Mouse (Mus musculus): ENCODE measurements around the gene Fabp3. TPM values are rescaled to one million over a fixed set of nuclear protein-coding genes. Genes with fewer than 3 reads are reported as not detected.

Gene Fabp3
- 13.1 and 28.9 TPM in 2 replicates for polyA plus RNA-seq (2012; rRNA removed)

DNA sequence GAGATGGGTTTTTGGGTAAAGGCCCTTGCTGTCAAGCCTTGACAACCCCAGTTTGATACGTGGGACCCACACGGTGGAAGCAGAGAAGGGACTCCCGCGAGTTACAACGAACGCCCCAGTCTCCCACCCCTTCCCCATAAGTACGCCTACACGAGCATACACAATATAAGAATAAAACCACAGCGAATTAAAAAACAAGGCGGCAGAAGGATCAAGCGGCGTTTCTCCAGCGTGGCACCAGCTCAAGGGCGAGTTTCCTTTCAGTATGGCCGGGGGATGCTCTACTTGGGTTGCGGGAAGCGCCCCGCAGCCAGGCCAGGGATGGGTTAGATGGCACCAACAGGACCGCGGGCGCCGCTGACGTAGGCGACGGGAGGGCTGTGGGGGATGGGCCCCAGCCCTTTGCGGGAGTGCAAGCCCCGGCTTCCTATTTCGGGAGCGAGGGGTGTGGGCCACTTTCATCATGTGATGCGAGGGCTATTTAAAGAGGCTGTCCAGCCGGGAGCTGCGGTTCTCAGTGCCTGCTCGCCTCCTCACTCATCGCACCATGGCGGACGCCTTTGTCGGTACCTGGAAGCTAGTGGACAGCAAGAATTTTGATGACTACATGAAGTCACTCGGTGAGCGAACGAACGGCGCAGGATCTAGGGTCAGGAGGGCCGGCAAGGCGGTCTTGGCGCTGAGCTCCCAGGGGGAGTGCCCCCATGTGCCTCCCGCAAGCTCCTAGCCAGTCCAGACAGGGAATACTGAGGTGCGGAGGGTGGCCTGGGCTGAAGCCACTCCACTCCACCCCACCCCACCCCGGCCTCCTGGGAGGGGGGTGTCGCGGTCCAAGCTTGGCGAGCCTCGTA lies at the start of gene Fabp3, which contains the start of gene Gm10570:
Gene Fabp3, plus strand, starts transcription at position 365 of the 851 bp plus-strand sequence.
Gene Gm10570, minus strand, starts transcription at position 444 of the 851 bp plus-strand sequence.

DNA sequence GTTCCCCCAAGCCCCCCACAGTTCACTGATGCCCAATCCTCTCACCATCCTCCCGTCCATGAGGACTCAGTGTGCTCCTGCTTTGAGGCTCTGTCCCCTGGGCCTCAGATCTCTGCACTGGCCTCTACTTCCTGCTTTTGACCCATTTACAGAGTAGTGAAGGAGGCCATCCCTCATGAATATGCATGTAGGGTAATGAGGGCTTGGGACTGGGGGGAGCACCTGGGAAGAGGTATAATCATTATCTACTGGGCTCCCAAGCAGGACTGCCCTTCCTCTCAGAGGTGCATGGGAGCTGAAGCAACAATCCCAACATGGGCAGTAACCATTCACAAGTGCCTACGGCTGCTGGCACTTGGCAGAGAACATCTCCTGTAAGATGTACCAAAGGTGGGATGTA lies 29.3 kb upstream of the Fabp3 start, which contains the start of gene Serinc2:
Gene Serinc2, minus strand, starts transcription at position 101 of the 400 bp plus-strand sequence.

DNA sequence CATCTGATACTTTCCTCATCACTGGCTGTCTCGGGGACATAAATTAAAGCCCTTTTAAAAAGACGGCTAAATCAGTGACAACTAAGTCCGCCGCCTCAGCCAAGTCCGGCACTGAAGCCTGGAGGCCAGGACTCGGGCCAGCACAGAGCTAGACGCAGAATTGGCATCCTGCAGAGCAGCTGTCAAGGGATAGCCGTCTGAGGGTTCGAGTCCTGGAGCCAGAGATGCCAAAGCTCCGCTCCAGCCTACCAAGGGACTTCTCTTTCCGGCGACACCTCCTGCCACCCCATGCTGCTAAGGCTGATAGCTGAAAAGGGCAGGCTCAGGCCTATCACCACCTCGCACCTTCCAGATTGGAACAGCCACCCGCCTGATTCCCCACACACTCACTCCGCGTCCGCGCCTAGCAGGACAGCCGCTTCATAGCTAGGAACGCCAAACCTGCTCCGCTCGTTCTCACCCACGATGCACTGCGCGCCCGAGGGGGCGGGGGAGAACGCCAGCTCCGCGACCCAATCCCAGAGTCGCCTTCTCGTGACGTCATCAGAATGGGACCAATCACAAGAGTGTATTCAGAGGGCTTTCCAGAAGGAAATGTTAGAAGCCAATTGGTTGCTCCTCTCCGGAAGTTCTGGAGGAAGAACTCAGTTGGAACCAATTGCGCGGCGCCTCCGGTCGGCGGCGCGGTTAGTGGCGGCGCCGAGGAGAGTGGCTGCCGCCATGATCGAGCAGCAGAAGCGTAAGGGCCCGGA lies 51.3 kb downstream of the Fabp3 start, which contains the start of the genes Zcchc17 and Snrnp40:
Gene Zcchc17, minus strand, starts transcription at position 458 of the 752 bp plus-strand sequence.
Gene Snrnp40, plus strand, starts transcription at position 647 of the 752 bp plus-strand sequence.

Other genes starting within 250 kb of the Fabp3 start
- 32.7 and 50.3 TPM in 2 replicates for gene Pef1, start 206.0 kb upstream of the Fabp3 start, polyA plus RNA-seq (2012; rRNA removed)
- gene Hcrtr1, start 169.2 kb upstream of the Fabp3 start, polyA plus RNA-seq (2012; rRNA removed) = 0.58 and 0.65 TPM in 2 replicates
- 7.9 and 9.3 TPM in 2 replicates for gene Tinagl1, start 133.5 kb upstream of the Fabp3 start, polyA plus RNA-seq (2012; rRNA removed)
- 0.10 TPM in 1 of 2 replicates, not detected in the other for gene Gm853, start 86.2 kb upstream of the Fabp3 start, polyA plus RNA-seq (2012; rRNA removed)
- gene Serinc2, start 29.4 kb upstream of the Fabp3 start, polyA plus RNA-seq (2012; rRNA removed) = 30.9 and 69.1 TPM in 2 replicates
- 0.12 TPM in 1 of 2 replicates, not detected in the other for gene Gm10570, start 79 bp downstream of the Fabp3 start, polyA plus RNA-seq (2012; rRNA removed)
- 43.6 and 46.5 TPM in 2 replicates for gene Zcchc17, start 51.3 kb downstream of the Fabp3 start, polyA plus RNA-seq (2012; rRNA removed)
- 132 TPM in 2 replicates for gene Snrnp40, start 51.5 kb downstream of the Fabp3 start, polyA plus RNA-seq (2012; rRNA removed)